Mouse (Mus musculus): ENCODE data around the gene Spint2.

Spint2 gene

DNA sequence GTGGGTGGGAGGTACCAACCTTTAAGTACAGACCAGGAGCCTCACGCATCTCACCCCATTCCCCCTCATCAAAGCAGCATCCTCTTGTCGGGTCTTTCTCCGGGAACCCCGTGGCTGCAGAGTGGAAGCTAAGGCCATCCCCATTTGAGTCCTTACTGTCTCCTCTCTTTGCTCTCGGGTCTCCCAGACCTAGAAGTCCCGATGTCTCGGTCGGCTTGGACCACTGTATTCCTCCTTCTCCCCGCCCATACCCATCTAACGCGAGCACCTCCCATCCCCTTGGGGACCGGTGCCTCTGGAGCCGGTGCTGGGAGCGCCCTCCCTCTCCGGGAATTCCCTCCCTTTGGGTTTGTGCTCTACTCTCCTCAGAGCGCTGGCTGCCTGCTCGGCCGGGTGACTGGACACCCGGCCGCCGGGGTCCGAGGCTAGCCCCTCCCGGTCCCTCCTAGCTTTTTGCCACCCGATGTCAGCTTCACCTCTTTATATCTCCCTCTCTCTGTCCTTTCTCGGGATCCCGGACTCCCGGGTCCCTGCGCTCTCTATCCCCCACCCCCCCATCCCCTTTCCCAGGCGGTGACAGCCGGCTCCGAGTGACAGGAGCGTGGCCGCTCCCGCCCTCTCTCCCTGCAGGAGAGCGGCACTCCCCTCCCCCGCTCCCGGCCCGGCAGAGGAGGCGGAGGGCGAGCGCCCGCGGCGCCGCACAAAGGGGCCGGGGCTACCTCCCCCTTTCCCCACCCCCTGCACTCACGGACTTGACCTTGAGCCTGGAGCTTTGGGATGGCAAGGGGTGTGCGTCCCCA, 23.0 kb upstream of the Spint2 start:
- no peak for ATAC-seq (ENCODE audit: insufficient number of reproducible peaks, low FRiP score, low TSS enrichment)

- peak; percentile 74 for ATAC-seq (ENCODE audit: insufficient number of reproducible peaks, low FRiP score, low TSS enrichment)
Measured at GRCm38 (mm10) chr7:29303738-29304462, 22.2 kb upstream of the Spint2 start, which contains the start of gene Dpf1. Gene Dpf1, plus strand, starts transcription at chr7:29303951.

DNA sequence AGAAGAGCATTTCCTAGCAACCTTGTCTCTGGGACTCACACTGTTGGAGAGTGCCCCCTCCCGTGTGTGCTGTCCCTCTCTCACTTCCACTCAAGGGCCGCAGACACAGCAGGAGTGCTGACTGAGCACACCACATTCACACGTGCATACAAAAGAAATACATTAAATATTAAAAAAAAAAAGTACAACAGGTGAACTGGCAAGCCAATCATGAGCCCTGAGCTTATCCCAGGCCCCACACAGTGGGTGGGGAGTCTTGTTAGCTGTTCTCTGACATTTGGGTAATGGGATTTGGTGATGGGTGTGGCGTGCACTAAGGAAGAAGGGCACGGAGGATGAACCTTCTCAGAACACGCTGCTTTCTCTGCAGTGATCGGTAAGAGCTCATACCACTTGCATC, 20.9 kb upstream of the Spint2 start:
- no peak for ATAC-seq (ENCODE audit: insufficient number of reproducible peaks, low FRiP score, low TSS enrichment)

GRCm38 (mm10) chr7:29301127-29301566, 19.4 kb upstream of the Spint2 start:
- no peak for ATAC-seq (ENCODE audit: insufficient number of reproducible peaks, low FRiP score, low TSS enrichment)

- ATAC-seq (ENCODE audit: insufficient number of reproducible peaks, low FRiP score, low TSS enrichment): no peak
Measured at GRCm38 (mm10) chr7:29296998-29297397, 15.3 kb upstream of the Spint2 start.

DNA sequence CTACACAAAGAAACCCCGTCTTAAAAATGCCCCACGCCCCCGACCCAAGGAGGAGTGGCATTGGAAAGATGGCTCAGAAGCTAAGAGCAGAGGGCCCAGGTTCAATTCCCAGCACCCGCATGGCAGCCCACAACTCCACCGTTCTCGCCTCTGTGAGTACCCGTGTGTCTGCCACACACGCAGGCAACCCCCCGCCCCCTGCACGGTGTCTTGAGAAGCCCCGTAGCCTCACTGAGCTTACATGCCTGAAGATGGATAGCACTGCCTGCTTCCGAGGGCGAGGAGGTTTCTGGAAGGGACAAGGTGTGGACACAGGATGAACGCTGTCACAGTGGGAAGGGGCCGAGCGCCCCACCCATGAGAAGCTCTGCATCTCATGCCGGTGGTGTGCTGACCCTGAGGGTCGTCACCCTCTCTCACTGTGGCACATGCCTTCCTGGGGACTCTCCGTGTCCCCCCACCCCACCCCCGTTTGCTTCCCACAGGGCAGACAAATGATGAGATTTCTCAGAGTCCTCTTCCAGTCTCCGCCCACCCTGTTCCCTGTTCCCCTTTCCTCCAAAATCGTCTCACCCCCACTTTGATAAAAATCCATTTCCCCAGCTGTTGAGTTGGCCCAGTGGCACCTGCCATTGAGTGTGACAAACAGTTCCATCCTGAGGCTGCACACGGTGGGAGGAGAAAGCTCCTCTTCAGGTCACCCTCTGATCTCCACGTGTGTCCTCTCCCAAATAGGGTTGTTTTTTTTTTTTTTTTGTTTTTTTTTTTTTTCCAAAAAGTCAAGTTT, 14.3 kb upstream of the Spint2 start:
- no peak for ATAC-seq (ENCODE audit: insufficient number of reproducible peaks, low FRiP score, low TSS enrichment)

- ATAC-seq (ENCODE audit: insufficient number of reproducible peaks, low FRiP score, low TSS enrichment): no peak
Measured at GRCm38 (mm10) chr7:29294111-29294761, 12.5 kb upstream of the Spint2 start.

DNA sequence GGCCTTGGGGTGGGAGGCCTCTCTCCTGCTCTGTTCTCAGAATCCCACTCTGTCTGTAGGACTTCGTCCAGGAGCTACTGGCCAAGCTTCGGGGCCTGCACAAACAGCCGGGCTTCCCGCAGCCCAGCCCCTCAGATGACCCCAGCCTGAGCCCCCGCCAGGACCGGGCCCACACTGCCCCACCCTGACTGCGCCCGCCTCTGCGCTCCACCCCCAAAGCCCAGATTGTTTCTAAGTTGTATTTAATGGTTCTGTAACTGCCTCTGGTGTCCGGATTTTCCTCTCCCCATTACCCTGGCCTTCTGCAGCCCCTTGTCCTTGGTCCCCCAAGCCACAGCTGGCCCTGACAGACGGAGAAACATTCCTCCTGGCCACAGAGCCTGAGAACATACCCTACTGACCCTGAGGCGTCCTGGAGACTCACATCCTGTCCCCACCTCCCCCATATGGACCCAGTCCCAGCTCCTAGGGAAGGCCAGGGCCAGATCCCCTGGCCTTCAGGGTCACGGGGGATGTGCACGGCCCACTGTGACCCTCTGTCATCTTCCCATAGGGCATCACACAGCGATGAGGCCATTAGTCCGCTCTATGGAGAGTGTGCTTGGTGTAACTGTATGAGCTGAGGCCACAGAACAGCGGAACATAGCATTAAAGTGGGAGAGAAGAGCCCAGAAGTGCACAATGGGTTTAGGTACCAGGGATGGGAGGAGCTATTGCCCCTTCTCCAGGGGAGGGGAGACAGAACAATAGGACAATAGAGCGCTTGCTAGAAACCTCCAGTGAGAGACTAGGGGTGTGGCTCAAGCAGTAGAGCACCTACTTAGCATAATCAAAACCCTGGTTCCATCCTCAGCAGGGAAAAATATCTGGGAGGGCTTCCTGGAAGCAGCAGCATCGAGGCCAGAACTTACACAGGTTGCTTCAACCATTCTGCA, 11.7 kb upstream of the Spint2 start:
- ATAC-seq (ENCODE audit: insufficient number of reproducible peaks, low FRiP score, low TSS enrichment): no peak

DNA sequence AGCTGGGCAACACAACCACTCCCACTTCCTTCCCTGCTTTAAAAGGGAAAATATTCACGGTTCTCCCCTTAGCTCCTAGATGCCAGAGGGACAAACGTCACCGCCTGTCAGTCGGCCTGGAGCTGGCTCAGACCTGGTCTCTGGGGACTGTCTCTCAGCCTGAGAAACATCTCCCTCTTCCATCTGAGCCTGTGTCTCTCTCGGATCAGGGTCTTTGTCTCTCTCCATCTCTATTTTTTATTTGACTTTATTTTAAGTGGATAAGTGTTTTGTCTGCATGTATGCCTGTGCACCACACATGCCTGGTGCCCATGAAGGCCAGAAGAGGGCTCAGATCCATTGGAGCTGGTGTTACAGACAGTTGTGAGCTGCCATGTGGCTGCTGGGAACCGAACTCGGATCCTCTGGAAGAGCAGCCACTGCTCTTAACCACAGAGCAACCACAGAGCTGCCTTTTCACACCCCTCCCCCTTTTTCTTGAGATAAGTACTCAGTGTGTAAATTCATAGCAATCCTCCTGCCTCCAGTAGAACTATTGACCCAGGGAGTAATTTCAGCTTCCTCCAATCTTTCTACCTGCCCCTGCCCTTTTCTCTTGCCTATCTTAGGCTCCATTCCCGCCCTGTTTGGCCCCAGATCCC, 10.9 kb upstream of the Spint2 start:
- peak; percentile 31; the same call in 1 of the 2 replicates for ATAC-seq (ENCODE audit: insufficient number of reproducible peaks, low FRiP score, low TSS enrichment)

GRCm38 (mm10) chr7:29291616-29292457, 10.1 kb upstream of the Spint2 start:
- ATAC-seq (ENCODE audit: insufficient number of reproducible peaks, low FRiP score, low TSS enrichment): peak; percentile 60; the same call in 1 of the 2 replicates

- no peak for ATAC-seq (ENCODE audit: insufficient number of reproducible peaks, low FRiP score, low TSS enrichment)
Measured at GRCm38 (mm10) chr7:29290691-29291485, 9.2 kb upstream of the Spint2 start.

GRCm38 (mm10) chr7:29289856-29290255, 8.1 kb upstream of the Spint2 start:
- no peak for ATAC-seq (ENCODE audit: insufficient number of reproducible peaks, low FRiP score, low TSS enrichment)

DNA sequence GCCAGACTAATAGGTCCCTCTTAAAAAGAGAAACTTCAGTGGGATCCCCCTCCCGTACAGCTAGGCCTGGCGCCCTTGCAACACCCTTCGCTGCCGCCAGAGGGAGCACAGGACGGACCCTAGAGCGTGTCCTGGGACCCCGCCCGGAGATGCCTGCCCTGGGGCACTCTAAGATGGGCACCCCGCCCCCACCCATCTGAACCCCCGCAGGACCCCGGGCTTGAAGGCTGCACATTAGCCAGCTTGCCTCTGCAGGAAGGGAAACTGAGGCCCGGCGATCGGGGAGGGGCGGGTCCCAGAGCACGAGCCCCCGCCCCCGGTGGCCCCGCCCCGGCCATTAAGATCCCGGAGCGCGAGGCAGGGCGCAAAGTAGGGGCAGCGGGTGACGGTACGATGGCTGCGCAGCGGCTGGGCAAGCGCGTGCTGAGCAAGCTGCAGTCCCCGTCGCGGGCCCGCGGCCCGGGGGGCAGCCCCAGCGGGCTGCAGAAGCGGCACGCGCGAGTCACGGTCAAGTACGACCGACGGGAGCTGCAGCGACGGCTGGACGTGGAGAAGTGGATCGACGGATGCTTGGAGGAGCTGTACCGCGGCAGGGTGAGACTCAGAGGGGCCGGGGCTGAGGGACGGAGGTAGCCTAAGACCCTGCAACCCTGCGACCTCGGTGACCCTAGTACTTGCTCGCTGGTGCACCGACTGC, 7.4 kb upstream of the Spint2 start, which contains the start of gene Ppp1r14a:
Gene Ppp1r14a (plus strand): TSS at position 367 of the 697 bp plus-strand sequence.
- ATAC-seq (ENCODE audit: insufficient number of reproducible peaks, low FRiP score, low TSS enrichment): no peak

- no peak for ATAC-seq (ENCODE audit: insufficient number of reproducible peaks, low FRiP score, low TSS enrichment)
Measured at GRCm38 (mm10) chr7:29288079-29288478, 6.4 kb upstream of the Spint2 start.

- no peak for ATAC-seq (ENCODE audit: insufficient number of reproducible peaks, low FRiP score, low TSS enrichment)
Measured at GRCm38 (mm10) chr7:29287481-29287880, 5.8 kb upstream of the Spint2 start.

DNA sequence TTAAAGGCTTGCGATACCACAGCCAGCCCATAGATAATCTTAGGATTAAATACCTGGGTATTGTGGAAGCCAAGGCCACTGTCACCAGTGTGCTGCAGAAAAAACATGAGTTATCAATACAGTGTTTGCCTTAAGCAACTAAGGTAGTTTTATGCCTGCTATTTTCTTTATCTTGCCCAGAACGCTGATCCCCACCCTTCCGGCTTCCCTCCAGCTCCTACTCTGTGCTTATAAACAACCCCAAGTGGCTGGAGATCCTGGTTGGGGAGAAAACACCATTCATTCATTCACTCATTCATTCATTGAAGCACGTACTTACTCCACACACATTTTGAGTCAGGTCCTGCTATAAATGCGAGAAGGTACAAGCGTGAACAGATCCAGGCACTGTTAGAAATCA, 2.8 kb upstream of the Spint2 start:
- no peak for ATAC-seq (ENCODE audit: insufficient number of reproducible peaks, low FRiP score, low TSS enrichment)

Data from cerebellum, adult (tissue).